Mouse (Mus musculus) monocyte, adult 5-6 weeks (primary cell): ENCODE measurements around the gene Iglon5. TPM values are rescaled to one million over a fixed set of nuclear protein-coding genes. Genes with fewer than 3 reads are reported as not detected.

Experiments
- ATAC-seq: fragments of 153-309, 156-312 bp; replicated peaks from 2 replicates; pipeline ENCODE4 v1.8.0; 2017; ENCODE audit warnings: mild to moderate bottlenecking; ENCODE audit not compliant: low TSS enrichment, insufficient number of reproducible peaks, severe bottlenecking, poor library complexity, low FRiP score
- total RNA-seq: library from RNA; stranded (forward); fragments of 200-1000, 200-491, 200-594 nt; gene quantifications from 3 replicates; pipeline ENCODE4 v1.2.3, GENCODE M21; 2017

Iglon5 gene
- total RNA-seq, 1 experiment from 2014 or later: not detected

DNA sequence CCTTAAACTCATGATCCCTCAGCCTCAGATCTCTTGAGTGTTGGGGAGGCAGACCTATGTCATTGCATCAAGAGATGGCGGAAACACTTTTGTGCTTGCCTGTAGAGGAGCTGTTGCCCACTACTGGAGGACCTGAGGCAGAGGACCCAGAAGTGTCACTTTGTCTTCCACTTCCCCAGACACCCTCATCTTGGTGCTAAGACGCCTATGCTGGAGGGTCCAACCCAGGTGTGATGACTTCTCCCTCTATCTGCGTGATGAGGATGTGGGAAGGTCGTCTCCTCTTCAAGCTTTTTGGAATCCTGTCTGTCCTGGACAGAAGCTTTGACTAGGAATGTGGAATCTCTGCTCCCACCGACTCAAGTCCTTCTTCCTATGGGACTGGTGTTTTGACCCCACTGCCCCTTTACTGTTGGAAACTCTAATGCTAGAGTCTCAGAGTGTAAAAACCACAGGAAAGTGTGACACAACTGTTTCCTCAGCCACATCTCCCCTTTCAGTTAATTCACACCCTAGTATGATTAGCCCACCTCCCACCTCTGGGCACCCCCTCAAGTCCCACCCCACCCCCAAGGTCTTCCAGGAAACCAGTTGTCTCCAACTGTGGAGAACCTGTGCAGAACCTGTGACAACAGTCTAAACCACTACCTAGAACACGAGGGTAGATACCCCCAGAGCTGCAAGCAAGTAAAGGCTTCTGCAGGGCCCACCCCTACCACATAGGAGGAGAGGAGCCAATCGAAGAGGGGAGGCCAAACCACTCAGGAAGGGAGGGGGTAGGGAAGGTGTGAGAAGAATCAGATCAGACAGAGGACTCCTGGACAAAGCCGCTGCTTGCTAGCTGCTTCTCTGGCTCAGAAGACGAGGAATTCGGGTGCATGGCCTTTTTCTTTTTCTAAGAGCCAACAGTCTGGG, 53.3 kb downstream of the Iglon5 start, which contains the start of gene Nkg7:
Nkg7 (plus strand) TSS at position 733 of the 915 bp plus-strand sequence.
- ATAC-seq: peak; percentile 28; the same call in 1 of the 2 replicates

DNA sequence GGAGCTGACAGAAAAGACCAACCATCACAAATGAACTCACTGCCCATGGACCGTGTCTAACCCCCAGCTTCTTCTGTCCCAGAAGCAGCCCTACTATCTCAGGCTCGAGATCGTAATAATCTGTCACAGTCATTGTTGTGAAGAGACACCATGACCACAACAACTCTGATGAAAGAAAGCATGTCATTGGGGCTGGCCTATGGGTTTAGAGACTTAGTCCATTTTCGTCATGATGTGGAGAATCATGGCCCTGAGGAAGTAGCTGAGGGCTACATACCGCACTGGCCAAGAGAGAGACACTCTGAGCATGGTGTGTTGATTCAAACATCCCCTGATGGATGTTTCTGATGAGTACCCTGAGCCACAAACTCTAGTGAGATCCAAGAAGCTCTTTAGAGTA, 55.2 kb downstream of the Iglon5 start:
- peak; percentile 56 for ATAC-seq

GRCm38 (mm10) chr7:43432891-43433290, 57.0 kb downstream of the Iglon5 start:
- ATAC-seq: no peak

GRCm38 (mm10) chr7:43429500-43429899, 60.4 kb downstream of the Iglon5 start:
- ATAC-seq: no peak

DNA sequence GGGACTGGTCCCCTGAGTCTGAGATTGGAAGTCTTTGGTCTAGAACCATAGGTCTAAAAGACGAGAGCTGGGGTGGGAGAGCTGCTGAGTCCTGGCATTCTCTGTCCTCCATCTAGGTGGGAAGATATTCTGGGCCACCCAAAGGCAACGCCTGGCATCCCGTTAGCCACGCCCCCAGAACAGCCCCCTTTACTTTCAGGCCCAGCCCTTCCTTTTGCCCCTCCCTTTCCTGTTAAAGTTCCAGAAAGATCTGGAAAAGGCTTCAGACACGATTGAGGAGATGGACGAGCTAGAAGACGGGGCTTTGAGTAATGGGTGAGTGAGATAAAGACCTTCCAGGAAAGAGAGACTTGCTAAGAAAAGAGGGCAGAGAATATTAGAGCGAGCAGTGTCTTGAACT, 62.5 kb downstream of the Iglon5 start, which contains the start of gene Lim2:
Lim2 (plus strand) TSS at position 265 of the 400 bp plus-strand sequence.
- ATAC-seq: no peak

- ATAC-seq: no peak
Observed at GRCm38 (mm10) chr7:43423991-43424625, 65.8 kb downstream of the Iglon5 start.

DNA sequence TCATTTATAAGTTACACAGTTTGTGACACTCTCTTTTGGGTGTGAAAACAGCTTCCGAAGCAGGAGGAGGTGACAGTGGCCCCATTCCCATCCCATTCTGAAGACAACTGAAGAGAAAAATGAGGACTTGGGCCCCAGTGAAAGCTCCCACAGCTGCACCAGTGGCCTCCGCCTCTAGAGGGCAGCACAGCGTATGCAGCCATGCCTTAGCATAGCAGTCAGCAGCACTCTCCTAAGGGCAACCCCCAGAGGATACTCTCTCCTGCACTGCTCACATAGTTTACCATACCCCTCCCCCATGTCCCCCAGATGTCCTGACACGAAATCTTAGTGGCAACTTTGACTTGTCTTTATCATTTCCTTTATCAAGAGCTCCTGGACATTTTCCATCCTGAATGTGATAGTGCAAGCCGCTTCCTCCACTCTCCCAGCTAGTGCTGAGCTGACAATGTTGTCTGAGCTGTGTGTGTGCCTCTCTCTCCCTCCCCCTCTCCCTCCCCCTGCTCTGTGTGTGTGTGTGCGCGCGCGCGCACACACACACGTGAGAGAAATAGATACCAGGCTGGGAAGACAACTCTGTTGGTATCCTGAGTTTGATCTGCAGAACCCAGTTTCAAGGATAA, 66.8 kb downstream of the Iglon5 start:
- peak; percentile 97 for ATAC-seq

Other genes with a start within 250 kb of the Iglon5 start
- gene Zfp715, start 176.8 kb downstream of the Iglon5 start, total RNA-seq: 21.8 to 30.9 TPM (median 27.9 TPM) in 3 replicates
- 0.78 to 26.1 TPM (median 21.4 TPM) in 3 replicates for gene Siglecf, start 138.7 kb downstream of the Iglon5 start, total RNA-seq
- gene Siglecg, start 81.9 kb downstream of the Iglon5 start, total RNA-seq: 14.3 to 27.1 TPM (median 21.6 TPM) in 3 replicates
- 0.49 TPM in 1 of 3 replicates, not detected in the others for gene Lim2, start 62.4 kb downstream of the Iglon5 start, total RNA-seq
- gene Nkg7, start 53.0 kb downstream of the Iglon5 start, total RNA-seq: 289 to 1,005 TPM (median 345 TPM) in 3 replicates
- gene Cldnd2, start 49.3 kb downstream of the Iglon5 start, total RNA-seq: 3.2 TPM in 1 of 3 replicates, not detected in the others
- gene Etfb, start 46.0 kb downstream of the Iglon5 start, total RNA-seq: 178 to 222 TPM (median 221 TPM) in 3 replicates
- not detected in 3 replicates for gene Gm45233, start 45.9 kb downstream of the Iglon5 start, total RNA-seq
- gene Vsig10l, start 26.9 kb downstream of the Iglon5 start, total RNA-seq: 1.2 to 6.7 TPM (median 2.9 TPM) in 3 replicates
- gene 4931406B18Rik, start 15.9 kb upstream of the Iglon5 start, total RNA-seq: not detected in 3 replicates
- 2.6 to 12.3 TPM (median 6.2 TPM) in 3 replicates for gene Cd33, start 54.4 kb upstream of the Iglon5 start, total RNA-seq
- gene Zfp658, start 72.2 kb upstream of the Iglon5 start, total RNA-seq: 2.2 to 8.1 TPM (median 3.0 TPM) in 3 replicates
- gene Zfp719, start 89.5 kb upstream of the Iglon5 start, total RNA-seq: 4.9 to 7.5 TPM (median 6.8 TPM) in 3 replicates
- 0.43 TPM in 1 of 3 replicates, not detected in the others for gene Zfp819, start 117.1 kb upstream of the Iglon5 start, total RNA-seq
- gene Ceacam18, start 144.6 kb upstream of the Iglon5 start, total RNA-seq: not detected in 3 replicates
- gene Siglece, start 170.1 kb upstream of the Iglon5 start, total RNA-seq: 5.3 to 8.1 TPM (median 5.7 TPM) in 3 replicates
- gene Ctu1, start 181.9 kb upstream of the Iglon5 start, total RNA-seq: 3.4 to 6.1 TPM (median 5.4 TPM) in 3 replicates
- gene Klk14, start 200.3 kb upstream of the Iglon5 start, total RNA-seq: not detected in 3 replicates
- not detected in 3 replicates for gene Klk13, start 222.5 kb upstream of the Iglon5 start, total RNA-seq